Mouse (Mus musculus): ENCODE measurements around the gene Tnfrsf13c. TPM values are rescaled to one million over a fixed set of nuclear protein-coding genes. Genes with fewer than 3 reads are reported as not detected.

Tnfrsf13c gene
- total and polyA plus RNA-seq, 2 experiments = 0.17 to 0.28 TPM

GRCm38 (mm10) chr15:82203090-82203489, 21.1 kb downstream of the Tnfrsf13c start:
- H3K4me3 ChIP-seq (ENCODE audit: insufficient read depth, low read depth, low read length) = no peak overlapping the region
- TF ChIP-seq CTCF (IDR thresholded peaks at IDR 0.05; ENCODE audit: low read depth, low read length) (no peak), POLR2A (IDR thresholded peaks at IDR 0.05; ENCODE audit: extremely low read depth, insufficient read depth, low read length) (no peak)
- H3K27me3 ChIP-seq (ENCODE audit: control insufficient read depth, insufficient read depth, low read length) = no peaks in the 10 kb centered on the region
- 95% methylated on average over 10 of the region's 10 CpGs for WGBS
- H3K9ac ChIP-seq (ENCODE audit: low read depth, low read length) = no peak overlapping the region
- no peak overlapping the region for H3K27ac ChIP-seq (replicated peaks; ENCODE audit: insufficient read depth, low read depth, low read length)
- H3K79me2 ChIP-seq (ENCODE audit: control insufficient read depth, insufficient read depth, low read length) = no peaks in the 10 kb centered on the region
- H3K4me1 ChIP-seq (ENCODE audit: control insufficient read depth, insufficient read depth, low read length) = peaks cover 9% of the 10 kb centered on the region
- DNase-seq (ENCODE audit: extremely low read depth, low read depth, low spot score) = no peak
- H3K36me3 ChIP-seq (ENCODE audit: control insufficient read depth, insufficient read depth, low read length) = peaks cover 14% of the 10 kb centered on the region

GRCm38 (mm10) chr15:82202086-82202485, 22.1 kb downstream of the Tnfrsf13c start:
- peaks cover 16% of the 10 kb centered on the region for H3K36me3 ChIP-seq (ENCODE audit: control insufficient read depth, insufficient read depth, low read length)

DNA sequence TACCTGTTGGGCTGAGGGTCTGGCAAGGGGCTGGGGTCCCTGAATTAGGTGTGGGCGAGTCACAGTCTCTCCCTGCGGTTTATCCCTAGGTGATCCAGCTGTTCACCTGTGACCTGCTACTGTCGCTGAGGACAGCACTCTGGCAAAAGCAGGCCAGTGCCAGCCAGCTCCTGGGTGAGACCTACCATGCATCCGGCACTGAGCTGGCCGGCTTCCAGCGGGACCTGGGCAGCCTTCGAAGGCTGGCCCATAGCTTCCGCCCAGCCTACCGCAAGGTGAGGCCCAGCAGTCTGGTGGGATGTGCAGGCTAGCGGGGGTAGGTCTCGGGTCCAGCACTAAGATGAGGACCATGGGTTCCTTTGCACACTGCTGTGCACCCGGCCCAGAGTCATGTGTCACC, 24.6 kb downstream of the Tnfrsf13c start:
- no peak overlapping the region for H3K9ac ChIP-seq (ENCODE audit: low read depth, low read length)
- WGBS = 73% methylated on average over 12 of the region's 12 CpGs
- TF ChIP-seq CTCF (IDR thresholded peaks at IDR 0.05; ENCODE audit: low read depth, low read length) (no peak), POLR2A (IDR thresholded peaks at IDR 0.05; ENCODE audit: extremely low read depth, insufficient read depth, low read length) (no peak)
- H3K4me1 ChIP-seq (ENCODE audit: control insufficient read depth, insufficient read depth, low read length) = no peaks in the 10 kb centered on the region
- H3K27ac ChIP-seq (replicated peaks; ENCODE audit: insufficient read depth, low read depth, low read length) = no peak overlapping the region
- no peaks in the 10 kb centered on the region for H3K27me3 ChIP-seq (ENCODE audit: control insufficient read depth, insufficient read depth, low read length)
- DNase-seq (ENCODE audit: extremely low read depth, low read depth, low spot score) = no peak
- H3K36me3 ChIP-seq (ENCODE audit: control insufficient read depth, insufficient read depth, low read length) = peaks cover 20% of the 10 kb centered on the region
- H3K4me3 ChIP-seq (ENCODE audit: insufficient read depth, low read depth, low read length) = no peak overlapping the region
- H3K79me2 ChIP-seq (ENCODE audit: control insufficient read depth, insufficient read depth, low read length) = no peaks in the 10 kb centered on the region

More at GRCm38 (mm10) chr15:82202086-82202485, 22.1 kb downstream of the Tnfrsf13c start:
- peaks cover 9% of the 10 kb centered on the region for H3K4me1 ChIP-seq (ENCODE audit: control insufficient read depth, insufficient read depth, low read length)
- no peak overlapping the region for H3K27ac ChIP-seq (replicated peaks; ENCODE audit: insufficient read depth, low read depth, low read length)
- no peaks in the 10 kb centered on the region for H3K79me2 ChIP-seq (ENCODE audit: control insufficient read depth, insufficient read depth, low read length)
- H3K9ac ChIP-seq (ENCODE audit: low read depth, low read length) = no peak overlapping the region
- 92% methylated on average over 6 of the region's 6 CpGs for WGBS
- no peak for DNase-seq (ENCODE audit: extremely low read depth, low read depth, low spot score)
- no peak for TF ChIP-seq CTCF (IDR thresholded peaks at IDR 0.05; ENCODE audit: low read depth, low read length)
- no peak overlapping the region for H3K4me3 ChIP-seq (ENCODE audit: insufficient read depth, low read depth, low read length)
- H3K27me3 ChIP-seq (ENCODE audit: control insufficient read depth, insufficient read depth, low read length) = no peaks in the 10 kb centered on the region

DNA sequence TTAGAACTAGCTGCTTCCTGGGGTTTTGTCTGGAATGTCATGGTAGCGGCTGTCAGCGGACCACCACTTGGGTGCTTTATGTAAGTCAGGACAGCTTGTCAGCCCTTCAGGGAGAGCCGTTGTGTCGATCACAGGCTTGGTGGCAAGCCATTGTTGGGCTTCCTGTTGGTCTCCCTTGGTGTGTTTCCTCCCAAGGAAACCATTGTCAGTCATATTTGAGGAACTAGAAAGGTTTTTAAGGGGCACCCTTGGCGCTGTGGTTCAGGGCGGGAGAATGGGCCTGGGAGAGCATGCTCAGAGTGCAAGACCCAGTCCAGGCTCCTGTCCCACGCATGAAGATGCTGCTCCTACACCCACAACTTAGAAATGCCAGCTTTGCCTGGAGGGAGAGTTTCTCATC, 25.8 kb downstream of the Tnfrsf13c start:
- no peak overlapping the region for H3K27ac ChIP-seq (replicated peaks; ENCODE audit: insufficient read depth, low read depth, low read length)
- no peak overlapping the region for H3K9ac ChIP-seq (ENCODE audit: low read depth, low read length)
- no peaks in the 10 kb centered on the region for H3K27me3 ChIP-seq (ENCODE audit: control insufficient read depth, insufficient read depth, low read length)
- DNase-seq (ENCODE audit: extremely low read depth, low read depth, low spot score) = no peak
- H3K79me2 ChIP-seq (ENCODE audit: control insufficient read depth, insufficient read depth, low read length) = no peaks in the 10 kb centered on the region
- H3K36me3 ChIP-seq (ENCODE audit: control insufficient read depth, insufficient read depth, low read length) = peaks cover 24% of the 10 kb centered on the region
- no peaks in the 10 kb centered on the region for H3K4me1 ChIP-seq (ENCODE audit: control insufficient read depth, insufficient read depth, low read length)
- 89% methylated on average over 7 of the region's 7 CpGs for WGBS
- TF ChIP-seq CTCF (IDR thresholded peaks at IDR 0.05; ENCODE audit: low read depth, low read length) (no peak), POLR2A (IDR thresholded peaks at IDR 0.05; ENCODE audit: extremely low read depth, insufficient read depth, low read length) (no peak)
- H3K4me3 ChIP-seq (ENCODE audit: insufficient read depth, low read depth, low read length) = no peak overlapping the region

DNA sequence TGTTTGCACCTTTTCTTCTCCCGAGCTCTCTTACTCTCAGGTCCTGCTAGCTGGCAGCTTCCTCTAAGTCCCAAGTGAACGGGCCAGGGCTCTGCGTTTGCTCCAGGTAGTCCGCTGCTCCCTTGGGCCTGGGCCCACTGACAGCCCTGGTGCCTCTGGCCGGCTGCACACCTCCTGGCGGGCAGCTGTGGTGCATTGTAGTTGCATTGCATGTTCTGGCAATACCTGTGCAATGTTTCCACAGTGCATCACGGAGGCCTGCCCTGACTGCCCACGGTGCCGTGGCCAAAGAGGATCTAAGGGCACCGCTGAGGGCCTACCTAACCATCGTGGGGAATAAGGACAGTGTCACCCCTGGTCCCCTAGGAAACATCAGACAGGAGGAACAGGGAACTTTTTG, 26.2 kb downstream of the Tnfrsf13c start:
- Histone ChIP-seq H3K4me3 (ENCODE audit: insufficient read depth, low read depth, low read length) (no peak overlapping the region), H3K27ac (replicated peaks; ENCODE audit: insufficient read depth, low read depth, low read length) (no peak overlapping the region), H3K36me3 (ENCODE audit: control insufficient read depth, insufficient read depth, low read length) (peaks cover 24% of the 10 kb centered on the region), H3K9ac (ENCODE audit: low read depth, low read length) (no peak overlapping the region), H3K4me1 (ENCODE audit: control insufficient read depth, insufficient read depth, low read length) (no peaks in the 10 kb centered on the region), H3K79me2 (ENCODE audit: control insufficient read depth, insufficient read depth, low read length) (no peaks in the 10 kb centered on the region), H3K27me3 (ENCODE audit: control insufficient read depth, insufficient read depth, low read length) (no peaks in the 10 kb centered on the region)
- DNase-seq (ENCODE audit: extremely low read depth, low read depth, low spot score) = no peak
- 94% methylated on average over 11 of the region's 11 CpGs for WGBS
- TF ChIP-seq CTCF (IDR thresholded peaks at IDR 0.05; ENCODE audit: low read depth, low read length) (no peak), POLR2A (IDR thresholded peaks at IDR 0.05; ENCODE audit: extremely low read depth, insufficient read depth, low read length) (no peak)

- H3K27me3 ChIP-seq (ENCODE audit: control insufficient read depth, insufficient read depth, low read length) = no peaks in the 10 kb centered on the region
- H3K4me1 ChIP-seq (ENCODE audit: control insufficient read depth, insufficient read depth, low read length) = no peaks in the 10 kb centered on the region
- no peak overlapping the region for H3K27ac ChIP-seq (replicated peaks; ENCODE audit: insufficient read depth, low read depth, low read length)
- 94% methylated on average over 10 of the region's 10 CpGs for WGBS
- H3K36me3 ChIP-seq (ENCODE audit: control insufficient read depth, insufficient read depth, low read length) = peaks cover 29% of the 10 kb centered on the region
- H3K9ac ChIP-seq (ENCODE audit: low read depth, low read length) = no peak overlapping the region
- DNase-seq (ENCODE audit: extremely low read depth, low read depth, low spot score) = no peak
- TF ChIP-seq POLR2A (IDR thresholded peaks at IDR 0.05; ENCODE audit: extremely low read depth, insufficient read depth, low read length) = no peak
- no peak for TF ChIP-seq CTCF (IDR thresholded peaks at IDR 0.05; ENCODE audit: low read depth, low read length)
- no peaks in the 10 kb centered on the region for H3K79me2 ChIP-seq (ENCODE audit: control insufficient read depth, insufficient read depth, low read length)
- no peak overlapping the region for H3K4me3 ChIP-seq (ENCODE audit: insufficient read depth, low read depth, low read length)
Observed at GRCm38 (mm10) chr15:82197246-82197750, 26.9 kb downstream of the Tnfrsf13c start.
